Mouse (Mus musculus): Measurements from ENCODE around the gene Maneal. TPM values are rescaled to one million over a fixed set of nuclear protein-coding genes. Genes with fewer than 3 reads are reported as not detected.

The Maneal gene
- polyA plus RNA-seq, 1 experiment from 2014 or later: 10.3 TPM

GRCm38 (mm10) chr4:124858370-124858769 is 3.6 kb downstream of the Maneal start:
- ATAC-seq (ENCODE audit: low FRiP score): no peak
- Histone ChIP-seq H3K9ac (ENCODE audit: low read depth, low read length) (no peak overlapping the region), H3K4me1 (replicated peaks; ENCODE audit: control insufficient read depth, insufficient read depth, low read length) (peaks cover 5% of the 10 kb centered on the region; the same call in 1 of the 2 replicates), H3K4me2 (replicated peaks; ENCODE audit: low read depth, low read length) (no peak overlapping the region), H3K27ac (ENCODE audit: low read depth, low read length) (no peak overlapping the region), H3K4me3 (ENCODE audit: low read depth, low read length) (no peak overlapping the region), H3K27me3 (ENCODE audit: control insufficient read depth, insufficient read depth, low read length) (peaks cover 2% of the 10 kb centered on the region; the same call in 1 of the 2 replicates), H3K9me3 (ENCODE audit: control insufficient read depth, low read length) (no peaks in the 10 kb centered on the region), H3K36me3 (ENCODE audit: control insufficient read depth, insufficient read depth, low read length) (no peaks in the 10 kb centered on the region)
- no peak for DNase-seq (ENCODE audit: low spot score)
- WGBS: 87% methylated on average over 5 of the region's 5 CpGs

- no peak overlapping the region for H3K9ac ChIP-seq (ENCODE audit: low read depth, low read length)
- H3K27ac ChIP-seq (ENCODE audit: low read depth, low read length): no peak overlapping the region
- no peaks in the 10 kb centered on the region for H3K36me3 ChIP-seq (ENCODE audit: control insufficient read depth, insufficient read depth, low read length)
- DNase-seq (ENCODE audit: low spot score) (no peak), ATAC-seq (ENCODE audit: low FRiP score) (no peak)
- H3K27me3 ChIP-seq (ENCODE audit: control insufficient read depth, insufficient read depth, low read length): no peaks in the 10 kb centered on the region
- H3K4me3 ChIP-seq (ENCODE audit: low read depth, low read length): no peak overlapping the region
- 94% methylated on average over 8 of the region's 8 CpGs for WGBS
- H3K9me3 ChIP-seq (ENCODE audit: control insufficient read depth, low read length): no peaks in the 10 kb centered on the region
- H3K4me1 ChIP-seq (replicated peaks; ENCODE audit: control insufficient read depth, insufficient read depth, low read length): peaks cover 2% of the 10 kb centered on the region
- H3K4me2 ChIP-seq (replicated peaks; ENCODE audit: low read depth, low read length): no peak overlapping the region
Measured at GRCm38 (mm10) chr4:124856294-124856693, 5.7 kb downstream of the Maneal start.

- H3K27me3 ChIP-seq (ENCODE audit: control insufficient read depth, insufficient read depth, low read length): no peaks in the 10 kb centered on the region
- H3K4me2 ChIP-seq (replicated peaks; ENCODE audit: low read depth, low read length): peak within 1 kb of the TSS; percentile 92
- H3K27ac ChIP-seq (ENCODE audit: low read depth, low read length): peak within 1 kb of the TSS; percentile 94
- under 1% methylated on average over 69 of the region's 75 CpGs for WGBS
- H3K4me3 ChIP-seq (ENCODE audit: low read depth, low read length): peak within 1 kb of the TSS; percentile 99
- DNase-seq (ENCODE audit: low spot score): peak; percentile 56
- peak within 1 kb of the TSS; percentile 88 for H3K9ac ChIP-seq (ENCODE audit: low read depth, low read length)
- peaks cover 9% of the 10 kb centered on the region for H3K4me1 ChIP-seq (replicated peaks; ENCODE audit: control insufficient read depth, insufficient read depth, low read length)
- no peaks in the 10 kb centered on the region for H3K9me3 ChIP-seq (ENCODE audit: control insufficient read depth, low read length)
- peak; percentile 64 for ATAC-seq (ENCODE audit: low FRiP score)
- H3K36me3 ChIP-seq (ENCODE audit: control insufficient read depth, insufficient read depth, low read length): no peaks in the 10 kb centered on the region
Measured at GRCm38 (mm10) chr4:124850933-124851658, 10.9 kb downstream of the Maneal start, which contains the start of gene 1110065P20Rik. Gene 1110065P20Rik, minus strand, starts transcription at chr4:124851196.

- H3K9ac ChIP-seq (ENCODE audit: low read depth, low read length): peak within 1 kb of the TSS; percentile 88
- DNase-seq (ENCODE audit: low spot score) (peak; percentile 98), ATAC-seq (ENCODE audit: low FRiP score) (peak; percentile 95)
- under 1% methylated on average over 73 of the region's 90 CpGs for WGBS
- H3K27me3 ChIP-seq (ENCODE audit: control insufficient read depth, insufficient read depth, low read length): no peaks in the 10 kb centered on the region
- peaks cover 9% of the 10 kb centered on the region for H3K4me1 ChIP-seq (replicated peaks; ENCODE audit: control insufficient read depth, insufficient read depth, low read length)
- H3K36me3 ChIP-seq (ENCODE audit: control insufficient read depth, insufficient read depth, low read length): no peaks in the 10 kb centered on the region
- peak within 1 kb of the TSS; percentile 92 for H3K4me2 ChIP-seq (replicated peaks; ENCODE audit: low read depth, low read length)
- H3K27ac ChIP-seq (ENCODE audit: low read depth, low read length): peak within 1 kb of the TSS; percentile 94
- no peaks in the 10 kb centered on the region for H3K9me3 ChIP-seq (ENCODE audit: control insufficient read depth, low read length)
- H3K4me3 ChIP-seq (ENCODE audit: low read depth, low read length): peak within 1 kb of the TSS; percentile 99
Measured at GRCm38 (mm10) chr4:124850261-124850913, 11.6 kb downstream of the Maneal start, which contains the start of gene Yrdc. Gene Yrdc, plus strand, starts transcription at chr4:124850679.

DNA sequence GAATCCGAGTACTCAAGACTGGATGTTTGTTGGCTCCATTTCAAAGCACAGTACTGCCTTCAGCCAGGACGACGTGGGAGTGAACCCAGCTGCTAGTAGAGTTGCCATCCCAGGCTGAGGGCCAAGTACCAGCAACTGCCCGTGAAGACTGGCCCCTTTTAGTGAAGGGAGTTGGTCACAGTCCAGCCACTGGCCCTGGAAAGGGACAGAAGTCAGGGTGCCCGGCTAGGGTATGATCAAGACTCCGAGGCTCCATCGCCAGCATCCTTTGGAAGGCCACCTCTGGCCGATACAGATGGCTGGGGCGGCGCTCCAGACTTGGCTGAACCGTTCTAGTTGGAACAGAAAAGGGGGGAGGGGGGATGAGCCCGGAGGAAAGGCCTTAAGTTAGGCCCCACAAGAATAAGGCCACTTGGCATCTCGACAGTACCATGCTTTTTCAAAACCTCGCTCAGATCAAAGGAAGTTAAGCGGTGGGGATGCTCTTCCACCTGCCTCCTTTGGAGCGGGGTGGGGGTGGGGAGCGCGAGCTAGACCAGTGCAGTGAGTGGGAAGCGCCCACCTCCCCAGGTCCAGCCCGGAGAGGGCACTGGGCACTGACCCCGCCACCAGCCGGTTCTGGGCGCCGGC is 12.2 kb downstream of the Maneal start:
- Histone ChIP-seq H3K4me1 (replicated peaks; ENCODE audit: control insufficient read depth, insufficient read depth, low read length) (peaks cover 9% of the 10 kb centered on the region), H3K27me3 (ENCODE audit: control insufficient read depth, insufficient read depth, low read length) (no peaks in the 10 kb centered on the region), H3K27ac (ENCODE audit: low read depth, low read length) (peak overlapping the region; percentile 94), H3K4me2 (replicated peaks; ENCODE audit: low read depth, low read length) (peak overlapping the region; percentile 92), H3K4me3 (ENCODE audit: low read depth, low read length) (peak overlapping the region; percentile 99), H3K9me3 (ENCODE audit: control insufficient read depth, low read length) (no peaks in the 10 kb centered on the region), H3K36me3 (ENCODE audit: control insufficient read depth, insufficient read depth, low read length) (no peaks in the 10 kb centered on the region), H3K9ac (ENCODE audit: low read depth, low read length) (peak overlapping the region; percentile 88)
- 2% methylated on average over 24 of the region's 24 CpGs for WGBS
- peak; percentile 60 for DNase-seq (ENCODE audit: low spot score)
- ATAC-seq (ENCODE audit: low FRiP score): peak; percentile 63

DNA sequence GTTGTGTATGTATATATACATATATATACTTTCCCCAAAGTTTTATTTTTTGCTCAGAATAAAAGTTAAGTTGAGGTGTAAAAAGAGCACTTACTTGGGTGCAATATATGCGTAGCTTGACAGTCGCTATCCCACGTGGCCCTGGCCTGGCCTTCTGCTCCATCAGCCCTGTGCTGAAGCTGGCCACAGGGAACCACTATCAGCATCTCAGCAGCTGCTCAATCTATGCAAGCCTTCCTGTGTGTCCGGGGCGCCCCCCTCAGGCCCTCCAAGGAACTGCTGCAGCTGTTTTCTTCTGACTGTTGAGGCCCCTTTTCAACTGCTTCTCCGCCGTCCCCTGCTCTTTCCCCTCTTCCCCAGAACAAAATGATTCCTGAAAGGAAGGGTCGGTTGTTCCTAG is 14.4 kb downstream of the Maneal start:
- Histone ChIP-seq H3K9ac (ENCODE audit: low read depth, low read length) (no peak overlapping the region), H3K4me3 (ENCODE audit: low read depth, low read length) (no peak overlapping the region), H3K36me3 (ENCODE audit: control insufficient read depth, insufficient read depth, low read length) (0 out of 2 replicates have a peak, but pooled peaks cover 2% of the 10 kb centered on the region), H3K4me1 (replicated peaks; ENCODE audit: control insufficient read depth, insufficient read depth, low read length) (peaks cover 9% of the 10 kb centered on the region), H3K27me3 (ENCODE audit: control insufficient read depth, insufficient read depth, low read length) (no peaks in the 10 kb centered on the region), H3K27ac (ENCODE audit: low read depth, low read length) (no peak overlapping the region), H3K9me3 (ENCODE audit: control insufficient read depth, low read length) (no peaks in the 10 kb centered on the region), H3K4me2 (replicated peaks; ENCODE audit: low read depth, low read length) (no peak overlapping the region)
- 11% methylated on average over 8 of the region's 8 CpGs for WGBS
- peak; percentile 92 for DNase-seq (ENCODE audit: low spot score)
- no peak for ATAC-seq (ENCODE audit: low FRiP score)

GRCm38 (mm10) chr4:124843493-124843892 is 18.5 kb downstream of the Maneal start:
- WGBS: 50% methylated on average over 11 of the region's 11 CpGs
- H3K36me3 ChIP-seq (ENCODE audit: control insufficient read depth, insufficient read depth, low read length): 0 out of 2 replicates have a peak, but pooled peaks cover 2% of the 10 kb centered on the region
- 0 out of 2 replicates have a peak, but pooled peaks have one; percentile 33 for ATAC-seq (ENCODE audit: low FRiP score)

GRCm38 (mm10) chr4:124840998-124841397 is 21.0 kb downstream of the Maneal start:
- no peak overlapping the region for H3K4me2 ChIP-seq (replicated peaks; ENCODE audit: low read depth, low read length)
- 0 out of 2 replicates have a peak, but pooled peaks cover 2% of the 10 kb centered on the region for H3K36me3 ChIP-seq (ENCODE audit: control insufficient read depth, insufficient read depth, low read length)
- H3K4me1 ChIP-seq (replicated peaks; ENCODE audit: control insufficient read depth, insufficient read depth, low read length): no peaks in the 10 kb centered on the region
- no peaks in the 10 kb centered on the region for H3K9me3 ChIP-seq (ENCODE audit: control insufficient read depth, low read length)
- WGBS: 100% methylated on average over 1 of the region's 1 CpGs
- no peak overlapping the region for H3K4me3 ChIP-seq (ENCODE audit: low read depth, low read length)
- no peak for DNase-seq (ENCODE audit: low spot score)
- no peaks in the 10 kb centered on the region for H3K27me3 ChIP-seq (ENCODE audit: control insufficient read depth, insufficient read depth, low read length)
- no peak overlapping the region for H3K9ac ChIP-seq (ENCODE audit: low read depth, low read length)
- H3K27ac ChIP-seq (ENCODE audit: low read depth, low read length): no peak overlapping the region
- no peak for ATAC-seq (ENCODE audit: low FRiP score)

More at GRCm38 (mm10) chr4:124843493-124843892, 18.5 kb downstream of the Maneal start:
- H3K4me2 ChIP-seq (replicated peaks; ENCODE audit: low read depth, low read length): no peak overlapping the region
- H3K4me3 ChIP-seq (ENCODE audit: low read depth, low read length): no peak overlapping the region
- H3K4me1 ChIP-seq (replicated peaks; ENCODE audit: control insufficient read depth, insufficient read depth, low read length): 0 out of 2 replicates have a peak, but pooled peaks cover 3% of the 10 kb centered on the region
- no peaks in the 10 kb centered on the region for H3K9me3 ChIP-seq (ENCODE audit: control insufficient read depth, low read length)
- H3K27ac ChIP-seq (ENCODE audit: low read depth, low read length): no peak overlapping the region
- peak; percentile 56 for DNase-seq (ENCODE audit: low spot score)
- H3K27me3 ChIP-seq (ENCODE audit: control insufficient read depth, insufficient read depth, low read length): no peaks in the 10 kb centered on the region
- H3K9ac ChIP-seq (ENCODE audit: low read depth, low read length): no peak overlapping the region

Measured in hindbrain, embryonic 11.5 days (tissue).